Mouse (Mus musculus): ENCODE results near the gene Ccdc85c.

The Ccdc85c gene

GRCm38 (mm10) chr12:108237300-108238006, 37.8 kb downstream of the Ccdc85c start:
- no peak for DNase-seq

GRCm38 (mm10) chr12:108235976-108236555, 39.2 kb downstream of the Ccdc85c start:
- no peak for DNase-seq

GRCm38 (mm10) chr12:108234832-108235602, 40.2 kb downstream of the Ccdc85c start:
- no peak for DNase-seq

GRCm38 (mm10) chr12:108233736-108234135, 41.5 kb downstream of the Ccdc85c start:
- no peak for DNase-seq

- peak; percentile 60 to 63 for DNase-seq
Observed at GRCm38 (mm10) chr12:108231901-108232300, 43.3 kb downstream of the Ccdc85c start.

- peak; percentile 83 to 84 for DNase-seq
Observed at GRCm38 (mm10) chr12:108230821-108231794, 44.1 kb downstream of the Ccdc85c start.

GRCm38 (mm10) chr12:108230077-108230476, 45.1 kb downstream of the Ccdc85c start:
- no peak for DNase-seq

GRCm38 (mm10) chr12:108227527-108227926, 47.7 kb downstream of the Ccdc85c start:
- DNase-seq = peak; percentile 61 to 63

- DNase-seq = peak; percentile 82 to 88
Observed at GRCm38 (mm10) chr12:108226941-108227340, 48.3 kb downstream of the Ccdc85c start.

GRCm38 (mm10) chr12:108226216-108226615, 49.0 kb downstream of the Ccdc85c start:
- DNase-seq = no peak

GRCm38 (mm10) chr12:108225781-108226180, 49.4 kb downstream of the Ccdc85c start:
- DNase-seq = peak in 1 of 2 experiments; percentile 68

GRCm38 (mm10) chr12:108223357-108223756, 51.9 kb downstream of the Ccdc85c start:
- DNase-seq = no peak

- DNase-seq = peak; percentile 52
Observed at GRCm38 (mm10) chr12:108221712-108222111, 53.5 kb downstream of the Ccdc85c start.

- DNase-seq = peak; percentile 57 to 64
Observed at GRCm38 (mm10) chr12:108221206-108221605, 54.0 kb downstream of the Ccdc85c start.

GRCm38 (mm10) chr12:108220621-108221020, 54.6 kb downstream of the Ccdc85c start:
- DNase-seq = peak in 1 of 2 experiments; percentile 36

- peak in 1 of 2 experiments; percentile 37 for DNase-seq
Observed at GRCm38 (mm10) chr12:108219825-108220616, 55.2 kb downstream of the Ccdc85c start.

GRCm38 (mm10) chr12:108219163-108219562, 56.1 kb downstream of the Ccdc85c start:
- DNase-seq = no peak

- peak; percentile 79 to 80 for DNase-seq
Observed at GRCm38 (mm10) chr12:108217572-108217971, 57.7 kb downstream of the Ccdc85c start.

GRCm38 (mm10) chr12:108216611-108217370, 58.4 kb downstream of the Ccdc85c start:
- peak in 1 of 2 experiments; percentile 43 for DNase-seq

- peak; percentile 9 to 15 for DNase-seq
Observed at GRCm38 (mm10) chr12:108215090-108215489, 60.1 kb downstream of the Ccdc85c start.

All from cerebellum, adult 18-20 months (tissue).